In genomic region chr6:8210661-8211060, GRCm38 (mm10) we compare ENCODE assay signal across 9 mouse cellular contexts. TPM values are rescaled to one million over a fixed set of nuclear protein-coding genes. Genes with fewer than 3 reads are reported as not detected.
A peak's percentile ranks its signal among the peaks of the same experiment; 100 is the strongest.
DNase-seq lines count a peak whose midpoint lies in the region; ATAC-seq lines count a peak whose summit lies in the region.
"Had no signal": no experiment of that assay in that cellular context is flagged by ENCODE, and none has a peak within 500 bp of the region (broad histone marks: within the 10 kb centered on the region; RNA-seq: fewer than 3 reads in every experiment).

No protein-coding gene starts in this region.

- H3K27ac ChIP-seq in heart, embryonic 11.5 days (ENCODE audit: low read depth, low read length) = no peak overlapping the region
- no peak overlapping the region for H3K27ac ChIP-seq in hindbrain, embryonic 11.5 days (ENCODE audit: low read depth, low read length)
- no peak overlapping the region for H3K27ac ChIP-seq in midbrain, embryonic 12.5 days (replicated peaks)

- peak overlapping the region; percentile 29 for H3K4me2 ChIP-seq in heart, embryonic 11.5 days
- H3K4me2 ChIP-seq in hindbrain, embryonic 11.5 days (replicated peaks; ENCODE audit: low read depth, low read length) = no peak overlapping the region
- H3K4me2 ChIP-seq in midbrain, embryonic 12.5 days (replicated peaks) = peak overlapping the region; percentile 55

- peaks cover 8% of the 10 kb centered on the region for H3K4me1 ChIP-seq in heart, embryonic 11.5 days (ENCODE audit: control insufficient read depth, insufficient read depth, low read length)
- no peaks in the 10 kb centered on the region for H3K4me1 ChIP-seq in hindbrain, embryonic 11.5 days (replicated peaks; ENCODE audit: control insufficient read depth, insufficient read depth, low read length)
- H3K4me1 ChIP-seq in midbrain, embryonic 12.5 days = peaks cover 11% of the 10 kb centered on the region

- H3K36me3 ChIP-seq in heart, embryonic 11.5 days (ENCODE audit: control insufficient read depth, insufficient read depth, low read length) = peaks cover 5% of the 10 kb centered on the region; the same call in 1 of the 2 replicates
- H3K36me3 ChIP-seq in hindbrain, embryonic 11.5 days (ENCODE audit: control insufficient read depth, insufficient read depth, low read length) = no peaks in the 10 kb centered on the region
- H3K36me3 ChIP-seq in midbrain, embryonic 12.5 days = peaks cover 9% of the 10 kb centered on the region

- no peak for DNase-seq in heart, postnatal 10 days
- peak; percentile 8 for DNase-seq in MN1 (ENCODE audit: low spot score)
- peak; percentile 8 for DNase-seq in hindbrain, embryonic 11.5 days (ENCODE audit: low spot score)
- no peak for DNase-seq in urinary bladder, adult 2 months (ENCODE audit: low spot score)
- no peak for DNase-seq in gastrocnemius, postnatal 4 days (ENCODE audit: low spot score in 2 of 2)
- no peak for DNase-seq in spleen, adult 12 weeks (ENCODE audit: low spot score)

- intact Hi-C loops in heart, postnatal 10 days (cut with DNase I) = loop anchor here (5.0 kb wide), 2 partner anchors 47 to 527 kb away; partner anchors contain the start of genes Gm45062, Rpa3 and Umad1

- H3K4me3 ChIP-seq in heart, embryonic 11.5 days (ENCODE audit: low read depth, low read length) = no peak overlapping the region; the same call in 1 of the 2 replicates
- no peak overlapping the region for H3K4me3 ChIP-seq in hindbrain, embryonic 11.5 days (ENCODE audit: low read depth, low read length)
- no peak overlapping the region for H3K4me3 ChIP-seq in midbrain, embryonic 12.5 days

- ATAC-seq in heart, embryonic 11.5 days (replicated peaks; ENCODE audit: insufficient number of reproducible peaks, low FRiP score, low TSS enrichment) = no peak
- no peak for ATAC-seq in hindbrain, embryonic 11.5 days (ENCODE audit: low FRiP score)
- no peak for ATAC-seq in midbrain, embryonic 12.5 days (ENCODE audit: low FRiP score, low read depth)

- no peaks in the 10 kb centered on the region for H3K27me3 ChIP-seq in heart, embryonic 11.5 days (ENCODE audit: control insufficient read depth, insufficient read depth, low read length)
- H3K27me3 ChIP-seq in hindbrain, embryonic 11.5 days (ENCODE audit: control insufficient read depth, insufficient read depth, low read length) = no peaks in the 10 kb centered on the region
- no peaks in the 10 kb centered on the region for H3K27me3 ChIP-seq in midbrain, embryonic 12.5 days

- 87% methylated on average over 3 of the region's 3 CpGs for WGBS in heart, embryonic 11.5 days (ENCODE audit: insufficient replicate concordance)
- 84% methylated on average over 3 of the region's 3 CpGs for WGBS in hindbrain, embryonic 11.5 days
- 89% methylated on average over 3 of the region's 3 CpGs for WGBS in midbrain, embryonic 12.5 days

- H3K9ac ChIP-seq in heart, embryonic 11.5 days (ENCODE audit: low read depth, low read length) = no peak overlapping the region
- H3K9ac ChIP-seq in hindbrain, embryonic 11.5 days (ENCODE audit: low read depth, low read length) = no peak overlapping the region
- H3K9ac ChIP-seq in midbrain, embryonic 12.5 days (replicated peaks) = no peak overlapping the region

- no peaks in the 10 kb centered on the region for H3K9me3 ChIP-seq in heart, embryonic 11.5 days (replicated peaks; ENCODE audit: control insufficient read depth, low read length)
- H3K9me3 ChIP-seq in hindbrain, embryonic 11.5 days (ENCODE audit: control insufficient read depth, low read length) = no peaks in the 10 kb centered on the region
- H3K9me3 ChIP-seq in midbrain, embryonic 12.5 days = no peaks in the 10 kb centered on the region

RNA-seq across cellular contexts. Expression of gene Mios, which starts 1.6 kb away (rescaled TPM):
- 17.5 and 17.8 TPM in 2 replicates for polyA plus RNA-seq in heart, embryonic 11.5 days (2014; fragmentation: Nextera tagmentation; extraction: Ambion mirVana)
- total RNA-seq in heart, postnatal 10 days (2021) = 10 to 100 TPM; 21.6 TPM
- 26.2 and 30.0 TPM in 2 replicates for polyA plus RNA-seq in hindbrain, embryonic 11.5 days (2014; fragmentation: Nextera tagmentation; extraction: Ambion mirVana)
- polyA plus RNA-seq in midbrain, embryonic 12.5 days (2016; fragmentation: Nextera tagmentation; extraction: Ambion mirVana) = 27.6 and 29.0 TPM in 2 replicates
- polyA plus RNA-seq in urinary bladder, adult 2 months (2012; rRNA removed) = 8.0 and 9.7 TPM in 2 replicates
- 10 to 100 TPM; 17.9 to 21.4 TPM for total RNA-seq in gastrocnemius, postnatal 4 days (2021)

RNA-seq across cellular contexts. Expression of gene Col28a1, which starts 18.2 kb away (rescaled TPM):
- not detected in 2 replicates for polyA plus RNA-seq in heart, embryonic 11.5 days (2014; fragmentation: Nextera tagmentation; extraction: Ambion mirVana)
- total RNA-seq in heart, postnatal 10 days (2021) = under 1 TPM; 0.57 to 0.96 TPM
- 0.14 TPM in 1 of 2 replicates, not detected in the other for polyA plus RNA-seq in hindbrain, embryonic 11.5 days (2014; fragmentation: Nextera tagmentation; extraction: Ambion mirVana)
- polyA plus RNA-seq in midbrain, embryonic 12.5 days (2016; fragmentation: Nextera tagmentation; extraction: Ambion mirVana) = 0.08 TPM in 1 of 2 replicates, not detected in the other
- 4.0 and 5.8 TPM in 2 replicates for polyA plus RNA-seq in urinary bladder, adult 2 months (2012; rRNA removed)
- 1 to 10 TPM; 3.6 TPM for total RNA-seq in gastrocnemius, postnatal 4 days (2021)
- total RNA-seq: neutrophil, adult 5-6 weeks had no signal

RNA-seq across cellular contexts. Expression of gene Rpa3, which starts 48.3 kb away (rescaled TPM):
- 145 and 146 TPM in 2 replicates for polyA plus RNA-seq in heart, embryonic 11.5 days (2014; fragmentation: Nextera tagmentation; extraction: Ambion mirVana)
- total RNA-seq in heart, postnatal 10 days (2021) = 10 to 100 TPM; 22.5 to 30.5 TPM
- polyA plus RNA-seq in hindbrain, embryonic 11.5 days (2014; fragmentation: Nextera tagmentation; extraction: Ambion mirVana) = 160 and 178 TPM in 2 replicates
- polyA plus RNA-seq in midbrain, embryonic 12.5 days (2016; fragmentation: Nextera tagmentation; extraction: Ambion mirVana) = 149 and 155 TPM in 2 replicates
- 23.9 and 30.8 TPM in 2 replicates for polyA plus RNA-seq in urinary bladder, adult 2 months (2012; rRNA removed)
- 10 to 100 TPM; 22.7 to 25.0 TPM for total RNA-seq in gastrocnemius, postnatal 4 days (2021)

RNA-seq across cellular contexts. Expression of gene Umad1, which starts 48.4 kb away (rescaled TPM):
- polyA plus RNA-seq in heart, embryonic 11.5 days (2014; fragmentation: Nextera tagmentation; extraction: Ambion mirVana) = 25.0 and 25.1 TPM in 2 replicates
- total RNA-seq in heart, postnatal 10 days (2021) = 10 to 100 TPM; 11.5 to 12.2 TPM
- polyA plus RNA-seq in hindbrain, embryonic 11.5 days (2014; fragmentation: Nextera tagmentation; extraction: Ambion mirVana) = 26.2 and 28.8 TPM in 2 replicates
- 29.7 and 32.1 TPM in 2 replicates for polyA plus RNA-seq in midbrain, embryonic 12.5 days (2016; fragmentation: Nextera tagmentation; extraction: Ambion mirVana)
- 12.4 and 14.0 TPM in 2 replicates for polyA plus RNA-seq in urinary bladder, adult 2 months (2012; rRNA removed)
- total RNA-seq in gastrocnemius, postnatal 4 days (2021) = 10 to 100 TPM; 11.7 to 13.4 TPM

RNA-seq across cellular contexts. Expression of gene Gm45062, which starts 48.6 kb away (rescaled TPM):
- polyA plus RNA-seq in heart, embryonic 11.5 days (2014; fragmentation: Nextera tagmentation; extraction: Ambion mirVana) = 6.8 and 11.2 TPM in 2 replicates
- total RNA-seq in heart, postnatal 10 days (2021) = under 1 TPM in 1 of 2 experiments, not detected in 1; 0.15 TPM
- 14.5 and 21.9 TPM in 2 replicates for polyA plus RNA-seq in hindbrain, embryonic 11.5 days (2014; fragmentation: Nextera tagmentation; extraction: Ambion mirVana)
- 15.8 and 20.5 TPM in 2 replicates for polyA plus RNA-seq in midbrain, embryonic 12.5 days (2016; fragmentation: Nextera tagmentation; extraction: Ambion mirVana)
- polyA plus RNA-seq in urinary bladder, adult 2 months (2012; rRNA removed) = 5.4 and 6.8 TPM in 2 replicates
- total RNA-seq in gastrocnemius, postnatal 4 days (2021) = not detected

Comparison
In these comparisons a context has a peak if more than half of its experiments do, and no peak if none do; other contexts are left out.
1. DNase-seq: peak in MN1 (single experiment) and hindbrain, embryonic 11.5 days (single experiment); none in heart, postnatal 10 days (0 of 2), urinary bladder, adult 2 months (single experiment), gastrocnemius, postnatal 4 days (0 of 2) and spleen, adult 12 weeks (single experiment).